Comparison of ENCODE assay signal across 21 mouse cellular contexts in genomic region chr15:101397683-101398082, GRCm38 (mm10). TPM values are rescaled to one million over a fixed set of nuclear protein-coding genes. Genes with fewer than 3 reads are reported as not detected.
"Had no signal": no experiment of that assay in that cellular context is flagged by ENCODE, and none has a peak within 500 bp of the region (broad histone marks: within the 10 kb centered on the region; RNA-seq: fewer than 3 reads in every experiment).

No protein-coding gene starts in this region.

- H3K4me3 ChIP-seq: lung, embryonic 15.5 days; megakaryocyte, embryonic 14.5 days; midbrain, embryonic 13.5 days; midbrain, embryonic 15.5 days; neural tube, embryonic 12.5 days; stomach, embryonic 15.5 days had no signal

- H3K4me2 ChIP-seq: lung, embryonic 15.5 days; midbrain, embryonic 11.5 days; midbrain, embryonic 13.5 days; midbrain, embryonic 15.5 days; neural tube, embryonic 12.5 days; stomach, embryonic 15.5 days had no signal

- H3K27me3 ChIP-seq: lung, embryonic 15.5 days; midbrain, embryonic 13.5 days; midbrain, embryonic 15.5 days; neural tube, embryonic 12.5 days; stomach, embryonic 15.5 days had no signal

- H3K4me1 ChIP-seq: lung, embryonic 15.5 days; midbrain, embryonic 13.5 days; midbrain, embryonic 15.5 days; neural tube, embryonic 12.5 days; stomach, embryonic 15.5 days had no signal

- H3K9me3 ChIP-seq: lung, embryonic 15.5 days; midbrain, embryonic 13.5 days; midbrain, embryonic 15.5 days; neural tube, embryonic 12.5 days; stomach, embryonic 15.5 days had no signal

- ATAC-seq: midbrain, embryonic 13.5 days; midbrain, embryonic 15.5 days had no signal

- H3K36me3 ChIP-seq: lung, embryonic 15.5 days; midbrain, embryonic 13.5 days; midbrain, embryonic 15.5 days; neural tube, embryonic 12.5 days; stomach, embryonic 15.5 days had no signal

- H3K27ac ChIP-seq: lung, embryonic 15.5 days; macrophage; midbrain, embryonic 13.5 days; midbrain, embryonic 15.5 days; neural tube, embryonic 12.5 days; stomach, embryonic 15.5 days; stomach, postnatal 0 days had no signal

- DNase-seq: right cerebral cortex, postnatal 14 days; thymus, adult 2 months; thymus, postnatal 25 days; thymus, postnatal 4 days had no signal

- H3K9ac ChIP-seq: lung, embryonic 15.5 days; midbrain, embryonic 13.5 days; midbrain, embryonic 15.5 days; neural tube, embryonic 12.5 days; stomach, embryonic 15.5 days had no signal

RNA-seq across cellular contexts. Expression of gene Krt7, which starts 13.2 kb away (rescaled TPM):
- polyA plus RNA-seq: macrophage had no signal

RNA-seq across cellular contexts. Expression of gene Krt80, which starts 27.7 kb away (rescaled TPM):
- polyA plus RNA-seq: midbrain, embryonic 11.5 days; neural tube, embryonic 12.5 days had no signal

RNA-seq across cellular contexts. Expression of gene Krt87, which starts 40.9 kb away (rescaled TPM):
- total RNA-seq: monocyte, adult 5-6 weeks; neutrophil, adult 5-6 weeks had no signal
- polyA plus RNA-seq: macrophage; spleen, adult 2 months; testis, adult 2 months had no signal

RNA-seq across cellular contexts. Expression of gene Krt88, which starts 49.9 kb away (rescaled TPM):
- total RNA-seq: megakaryocyte progenitor cell, adult 5-6 weeks; midbrain, postnatal 0 days; monocyte, adult 5-6 weeks; neutrophil, adult 5-6 weeks had no signal
- polyA plus RNA-seq: lung, adult 2 months; lung, embryonic 15.5 days; macrophage; midbrain, embryonic 11.5 days; midbrain, embryonic 13.5 days; midbrain, embryonic 15.5 days; midbrain, postnatal 0 days; neural tube, embryonic 12.5 days; neural tube, embryonic 14.5 days; spleen, adult 2 months; stomach, postnatal 0 days; thymus, adult 2 months had no signal
